Mouse (Mus musculus) liver, embryonic 14.5 days (tissue): ENCODE data around the gene Exoc4.

ENCODE experiments used
- CTCF ChIP-seq: IDR thresholded peaks from 2 replicates; pipeline ENCODE4 v1.5.1; 2016; ENCODE audit warnings: antibody characterized with exemption, low read depth, control low read depth
- EP300 ChIP-seq: IDR thresholded peaks from 2 replicates; pipeline ENCODE4 v1.6.1; 2016; ENCODE audit warnings: antibody characterized with exemption, low read depth

GRCm38 (mm10) chr6:33871286-33871685 lies 622.4 kb downstream of the Exoc4 start:
- TF ChIP-seq EP300 (no peak), CTCF (no peak)
